Mouse (Mus musculus): ENCODE measurements around the gene Apc2. TPM values are rescaled to one million over a fixed set of nuclear protein-coding genes. Genes with fewer than 3 reads are reported as not detected.

The Apc2 gene
- total and polyA plus RNA-seq, 3 experiments, result 2.3 to 2.6 (median 2.4) TPM

DNA sequence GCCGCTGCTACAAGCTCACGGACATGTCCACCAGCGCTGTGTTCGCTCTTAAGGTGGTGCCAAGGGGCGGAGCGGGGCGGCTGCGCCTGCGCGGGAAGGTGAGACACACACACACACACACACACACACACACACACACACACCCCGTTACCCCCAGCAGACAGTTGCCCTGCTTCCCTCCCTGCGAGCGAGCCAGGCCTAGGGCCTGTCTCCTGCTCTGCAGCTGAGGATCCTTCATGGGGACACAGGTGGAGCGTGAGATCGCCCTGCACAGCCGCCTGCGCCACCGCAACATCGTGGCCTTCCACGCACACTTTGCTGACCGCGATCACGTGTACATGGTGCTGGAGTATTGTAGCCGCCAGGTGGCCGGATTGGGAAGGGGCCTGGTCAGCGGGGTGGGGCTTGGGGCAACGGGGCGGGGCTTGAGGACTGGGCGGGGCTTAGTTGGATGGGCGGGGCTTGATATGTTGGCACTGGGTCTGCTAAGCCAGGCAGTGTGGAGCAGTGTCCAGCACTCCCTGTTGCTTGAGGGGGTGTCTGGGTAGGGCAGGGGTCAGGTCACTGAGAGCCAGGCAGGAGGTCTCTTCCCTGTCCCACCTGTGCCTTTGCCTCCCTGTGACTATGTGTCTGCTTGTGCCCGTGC lies 62.3 kb downstream of the Apc2 start:
- peak; percentile 35 to 45 for DNase-seq
- H3K27me3 ChIP-seq (ENCODE audit: control insufficient read depth, insufficient read depth, low read length), result peaks cover 17% of the 10 kb centered on the region
- H3K79me2 ChIP-seq (replicated peaks; ENCODE audit: control insufficient read depth, insufficient read depth, low read length), result no peaks in the 10 kb centered on the region
- 8% methylated on average over 31 of the region's 31 CpGs for WGBS
- no peak overlapping the region for H3K4me3 ChIP-seq
- H3K27ac ChIP-seq, result no peak overlapping the region
- intact Hi-C loops (cut with DNase I), result no loop called here
- no peaks in the 10 kb centered on the region for H3K36me3 ChIP-seq (ENCODE audit: control insufficient read depth, insufficient read depth, low read length)
- TF ChIP-seq POLR2A (IDR thresholded peaks at IDR 0.05; ENCODE audit: insufficient read depth, low read depth, low read length), result no peak
- TF ChIP-seq EP300 (IDR thresholded peaks at IDR 0.05; ENCODE audit: insufficient read depth, low read depth, low read length), result no peak
- no peak for TF ChIP-seq CTCF (IDR thresholded peaks at IDR 0.05)
- peak overlapping the region; percentile 24 for H3K9ac ChIP-seq (ENCODE audit: low read depth, low read length)
- H3K4me1 ChIP-seq (ENCODE audit: control insufficient read depth, insufficient read depth, low read length), result no peaks in the 10 kb centered on the region

DNA sequence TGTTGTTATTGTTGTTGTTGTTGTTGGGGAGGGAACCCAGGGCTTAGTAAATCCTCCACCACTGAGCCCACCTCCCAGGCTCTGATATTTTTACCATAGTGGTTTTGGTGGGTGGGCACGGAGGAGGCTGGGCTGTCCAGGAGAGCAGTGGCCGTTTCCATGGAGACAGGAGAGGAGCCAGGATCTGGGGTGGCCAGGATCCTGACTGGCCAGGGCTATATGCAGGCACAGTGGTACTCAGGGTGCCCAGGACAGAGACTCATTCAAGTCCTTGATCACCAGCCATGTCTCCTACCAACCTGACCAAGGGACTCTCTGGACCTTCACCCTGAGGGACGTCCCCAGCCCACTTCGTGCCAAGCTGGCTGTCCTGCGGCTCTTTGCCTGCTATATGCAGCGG lies 68.0 kb downstream of the Apc2 start:
- WGBS, result 43% methylated on average over 6 of the region's 6 CpGs
- TF ChIP-seq CTCF (IDR thresholded peaks at IDR 0.05) (no peak), EP300 (IDR thresholded peaks at IDR 0.05; ENCODE audit: insufficient read depth, low read depth, low read length) (no peak), POLR2A (IDR thresholded peaks at IDR 0.05; ENCODE audit: insufficient read depth, low read depth, low read length) (no peak)

DNA sequence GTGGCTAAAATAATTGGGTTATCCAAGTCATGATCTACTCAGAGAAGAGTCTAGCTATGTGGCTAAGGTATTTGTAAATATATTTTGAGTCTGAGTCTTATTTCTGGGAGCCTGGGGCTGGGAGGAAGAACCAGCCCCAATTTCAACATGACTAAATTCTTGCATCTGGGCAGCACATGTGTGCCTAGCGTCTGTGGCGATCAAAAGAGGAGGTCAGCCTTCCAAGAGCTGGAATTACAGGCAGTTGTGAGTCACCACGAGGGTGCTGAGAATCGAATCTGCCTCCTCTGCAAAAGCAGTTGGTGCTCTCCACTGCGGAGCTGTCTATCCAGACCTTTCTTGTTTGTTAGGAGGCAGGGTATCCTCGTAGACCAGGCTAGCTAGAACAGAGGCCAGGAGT lies 70.0 kb downstream of the Apc2 start:
- Histone ChIP-seq H3K79me2 (replicated peaks; ENCODE audit: control insufficient read depth, insufficient read depth, low read length) (no peaks in the 10 kb centered on the region), H3K9ac (ENCODE audit: low read depth, low read length) (no peak overlapping the region), H3K36me3 (ENCODE audit: control insufficient read depth, insufficient read depth, low read length) (no peaks in the 10 kb centered on the region), H3K4me1 (ENCODE audit: control insufficient read depth, insufficient read depth, low read length) (no peaks in the 10 kb centered on the region), H3K27me3 (ENCODE audit: control insufficient read depth, insufficient read depth, low read length) (no peaks in the 10 kb centered on the region; the same call in 1 of the 2 replicates), H3K27ac (no peak overlapping the region), H3K4me3 (no peak overlapping the region)
- intact Hi-C loops (cut with DNase I), result no loop called here
- TF ChIP-seq POLR2A (IDR thresholded peaks at IDR 0.05; ENCODE audit: insufficient read depth, low read depth, low read length) (no peak), EP300 (IDR thresholded peaks at IDR 0.05; ENCODE audit: insufficient read depth, low read depth, low read length) (no peak), CTCF (IDR thresholded peaks at IDR 0.05) (no peak)
- no peak for DNase-seq
- WGBS, result 59% methylated on average over 6 of the region's 6 CpGs

More for the DNA sequence above, 68.0 kb downstream of the Apc2 start:
- Histone ChIP-seq H3K9ac (ENCODE audit: low read depth, low read length) (no peak overlapping the region), H3K4me3 (no peak overlapping the region), H3K27me3 (ENCODE audit: control insufficient read depth, insufficient read depth, low read length) (no peaks in the 10 kb centered on the region; the same call in 1 of the 2 replicates), H3K4me1 (ENCODE audit: control insufficient read depth, insufficient read depth, low read length) (no peaks in the 10 kb centered on the region), H3K27ac (no peak overlapping the region), H3K79me2 (replicated peaks; ENCODE audit: control insufficient read depth, insufficient read depth, low read length) (no peaks in the 10 kb centered on the region), H3K36me3 (ENCODE audit: control insufficient read depth, insufficient read depth, low read length) (no peaks in the 10 kb centered on the region)
- DNase-seq, result no peak
- intact Hi-C loops (cut with DNase I), result no loop called here

Small RNAs within 50 kb of the gene (microRNA-seq; reads per million reads assigned to microRNA genes)
- 0.39 to 1.1 reads per million in 2 experiments for gene Mir6911

Other genes with a start within 250 kb of the Apc2 start
- 1,000 to 10,000 TPM in 1 of 2 experiments, 100 to 1,000 TPM in 1; 832 to 1,055 TPM for gene Gpx4, start 248.8 kb upstream of the Apc2 start, total RNA-seq (2021)
- 860 and 993 TPM in 2 replicates for gene Gpx4, start 248.8 kb upstream of the Apc2 start, polyA plus RNA-seq (2012; rRNA removed)
- 10 to 100 TPM; 10.6 to 11.2 TPM for gene Sbno2, start 190.4 kb upstream of the Apc2 start, total RNA-seq (2021)
- 16.9 and 18.0 TPM in 2 replicates for gene Sbno2, start 190.4 kb upstream of the Apc2 start, polyA plus RNA-seq (2012; rRNA removed)
- gene Stk11, start 180.2 kb upstream of the Apc2 start, total RNA-seq (2021), result 100 to 1,000 TPM; 140 to 161 TPM
- gene Stk11, start 180.2 kb upstream of the Apc2 start, polyA plus RNA-seq (2012; rRNA removed), result 127 and 144 TPM in 2 replicates
- 1,000 to 10,000 TPM; 1,015 to 1,150 TPM for gene Atp5d, start 157.3 kb upstream of the Apc2 start, total RNA-seq (2021)
- gene Atp5d, start 157.3 kb upstream of the Apc2 start, polyA plus RNA-seq (2012; rRNA removed), result 1,139 and 1,938 TPM in 2 replicates
- 1 to 10 TPM; 3.9 to 4.9 TPM for gene Cbarp, start 155.1 kb upstream of the Apc2 start, total RNA-seq (2021)
- gene Cbarp, start 155.1 kb upstream of the Apc2 start, polyA plus RNA-seq (2012; rRNA removed), result 3.0 and 4.3 TPM in 2 replicates
- 100 to 1,000 TPM in 1 of 2 experiments, 10 to 100 TPM in 1; 96.2 to 102 TPM for gene Midn, start 147.7 kb upstream of the Apc2 start, total RNA-seq (2021)
- gene Midn, start 147.7 kb upstream of the Apc2 start, polyA plus RNA-seq (2012; rRNA removed), result 50.1 and 74.5 TPM in 2 replicates
- gene Cirbp, start 130.0 kb upstream of the Apc2 start, total RNA-seq (2021), result 10 to 100 TPM; 34.2 to 43.2 TPM
- gene Cirbp, start 130.0 kb upstream of the Apc2 start, polyA plus RNA-seq (2012; rRNA removed), result 62.5 and 85.8 TPM in 2 replicates
- gene 1600002K03Rik, start 123.0 kb upstream of the Apc2 start, total RNA-seq (2021), result 1 to 10 TPM; 5.9 to 6.0 TPM
- 5.6 and 6.3 TPM in 2 replicates for gene 1600002K03Rik, start 123.0 kb upstream of the Apc2 start, polyA plus RNA-seq (2012; rRNA removed)
- gene Efna2, start 116.5 kb upstream of the Apc2 start, total RNA-seq (2021), result 1 to 10 TPM in 1 of 2 experiments, under 1 TPM in 1; 0.86 to 1.1 TPM
- 1.2 and 1.7 TPM in 2 replicates for gene Efna2, start 116.5 kb upstream of the Apc2 start, polyA plus RNA-seq (2012; rRNA removed)
- gene Mum1, start 69.5 kb upstream of the Apc2 start, total RNA-seq (2021), result 10 to 100 TPM; 11.1 to 11.8 TPM
- gene Mum1, start 69.5 kb upstream of the Apc2 start, polyA plus RNA-seq (2012; rRNA removed), result 18.0 and 19.4 TPM in 2 replicates
- gene Ndufs7, start 46.9 kb upstream of the Apc2 start, total RNA-seq (2021), result 1,000 to 10,000 TPM in 1 of 2 experiments, 100 to 1,000 TPM in 1; 943 to 1,108 TPM
- 1,263 and 1,990 TPM in 2 replicates for gene Ndufs7, start 46.9 kb upstream of the Apc2 start, polyA plus RNA-seq (2012; rRNA removed)
- 1 to 10 TPM; 8.3 to 8.4 TPM for gene Gamt, start 35.0 kb upstream of the Apc2 start, total RNA-seq (2021)
- gene Gamt, start 35.0 kb upstream of the Apc2 start, polyA plus RNA-seq (2012; rRNA removed), result 8.0 and 11.0 TPM in 2 replicates
- gene Dazap1, start 34.5 kb upstream of the Apc2 start, total RNA-seq (2021), result 10 to 100 TPM; 56.4 to 57.9 TPM
- gene Dazap1, start 34.5 kb upstream of the Apc2 start, polyA plus RNA-seq (2012; rRNA removed), result 37.6 and 41.0 TPM in 2 replicates
- gene Rps15, start 3.5 kb upstream of the Apc2 start, total RNA-seq (2021), result 100 to 1,000 TPM; 748 to 861 TPM
- gene Rps15, start 3.5 kb upstream of the Apc2 start, polyA plus RNA-seq (2012; rRNA removed), result 880 and 1,041 TPM in 2 replicates
- 10 to 100 TPM; 13.3 to 14.5 TPM for gene 2310011J03Rik, start 24.6 kb downstream of the Apc2 start, total RNA-seq (2021)
- gene 2310011J03Rik, start 24.6 kb downstream of the Apc2 start, polyA plus RNA-seq (2012; rRNA removed), result 27.3 and 28.9 TPM in 2 replicates
- gene Pcsk4, start 33.5 kb downstream of the Apc2 start, total RNA-seq (2021), result 1 to 10 TPM; 1.4 to 1.8 TPM
- 4.5 and 4.9 TPM in 2 replicates for gene Pcsk4, start 33.5 kb downstream of the Apc2 start, polyA plus RNA-seq (2012; rRNA removed)
- gene Reep6, start 34.0 kb downstream of the Apc2 start, total RNA-seq (2021), result 1 to 10 TPM; 2.8 to 3.6 TPM
- gene Reep6, start 34.0 kb downstream of the Apc2 start, polyA plus RNA-seq (2012; rRNA removed), result 2.9 and 4.1 TPM in 2 replicates
- 10 to 100 TPM; 71.9 to 84.5 TPM for gene Adamtsl5, start 52.4 kb downstream of the Apc2 start, total RNA-seq (2021)
- 80.9 and 85.2 TPM in 2 replicates for gene Adamtsl5, start 52.4 kb downstream of the Apc2 start, polyA plus RNA-seq (2012; rRNA removed)
- gene Plk5, start 60.5 kb downstream of the Apc2 start, total RNA-seq (2021), result under 1 TPM; 0.50 to 0.63 TPM
- gene Plk5, start 60.5 kb downstream of the Apc2 start, polyA plus RNA-seq (2012; rRNA removed), result 2.0 and 2.7 TPM in 2 replicates
- gene Mex3d, start 91.7 kb downstream of the Apc2 start, total RNA-seq (2021), result 1 to 10 TPM; 7.3 to 7.5 TPM
- 5.8 and 7.9 TPM in 2 replicates for gene Mex3d, start 91.7 kb downstream of the Apc2 start, polyA plus RNA-seq (2012; rRNA removed)
- 10 to 100 TPM; 86.5 to 95.2 TPM for gene Mbd3, start 103.6 kb downstream of the Apc2 start, total RNA-seq (2021)
- 91.4 and 95.1 TPM in 2 replicates for gene Mbd3, start 103.6 kb downstream of the Apc2 start, polyA plus RNA-seq (2012; rRNA removed)
- 1,000 to 10,000 TPM; 1,743 to 1,981 TPM for gene Uqcr11, start 110.9 kb downstream of the Apc2 start, total RNA-seq (2021)
- gene Uqcr11, start 110.9 kb downstream of the Apc2 start, polyA plus RNA-seq (2012; rRNA removed), result 5,192 and 5,251 TPM in 2 replicates
- 10 to 100 TPM; 16.5 to 18.0 TPM for gene Tcf3, start 137.7 kb downstream of the Apc2 start, total RNA-seq (2021)
- 20.1 and 25.0 TPM in 2 replicates for gene Tcf3, start 137.7 kb downstream of the Apc2 start, polyA plus RNA-seq (2012; rRNA removed)
- under 1 TPM in 1 of 2 experiments, not detected in 1; 0.05 TPM for gene Onecut3, start 198.9 kb downstream of the Apc2 start, total RNA-seq (2021)
- 0.06 and 0.09 TPM in 2 replicates for gene Onecut3, start 198.9 kb downstream of the Apc2 start, polyA plus RNA-seq (2012; rRNA removed)
- gene Atp8b3, start 243.1 kb downstream of the Apc2 start, total RNA-seq (2021), result not detected
- 0.39 and 0.50 TPM in 2 replicates for gene Atp8b3, start 243.1 kb downstream of the Apc2 start, polyA plus RNA-seq (2012; rRNA removed)